Mouse (Mus musculus) heart, postnatal 0 days (tissue): ENCODE results near the gene Prkaa1.

ENCODE experiments used
- CTCF ChIP-seq: IDR thresholded peaks from 2 replicates; pipeline ENCODE4 v1.5.1; 2016; ENCODE audit warnings: antibody characterized with exemption, control low read depth, low read depth
- EP300 ChIP-seq: IDR thresholded peaks from 2 replicates; pipeline ENCODE4 v1.6.1; 2016; ENCODE audit warnings: antibody characterized with exemption, low read depth

GRCm38 (mm10) chr15:5107686-5108654 lies 35.7 kb upstream of the Prkaa1 start, which contains the start of gene Card6:
- TF ChIP-seq EP300 = no peak
- no peak for TF ChIP-seq CTCF
